Mouse (Mus musculus): ENCODE measurements around the gene Phpt1.

Phpt1 gene

DNA sequence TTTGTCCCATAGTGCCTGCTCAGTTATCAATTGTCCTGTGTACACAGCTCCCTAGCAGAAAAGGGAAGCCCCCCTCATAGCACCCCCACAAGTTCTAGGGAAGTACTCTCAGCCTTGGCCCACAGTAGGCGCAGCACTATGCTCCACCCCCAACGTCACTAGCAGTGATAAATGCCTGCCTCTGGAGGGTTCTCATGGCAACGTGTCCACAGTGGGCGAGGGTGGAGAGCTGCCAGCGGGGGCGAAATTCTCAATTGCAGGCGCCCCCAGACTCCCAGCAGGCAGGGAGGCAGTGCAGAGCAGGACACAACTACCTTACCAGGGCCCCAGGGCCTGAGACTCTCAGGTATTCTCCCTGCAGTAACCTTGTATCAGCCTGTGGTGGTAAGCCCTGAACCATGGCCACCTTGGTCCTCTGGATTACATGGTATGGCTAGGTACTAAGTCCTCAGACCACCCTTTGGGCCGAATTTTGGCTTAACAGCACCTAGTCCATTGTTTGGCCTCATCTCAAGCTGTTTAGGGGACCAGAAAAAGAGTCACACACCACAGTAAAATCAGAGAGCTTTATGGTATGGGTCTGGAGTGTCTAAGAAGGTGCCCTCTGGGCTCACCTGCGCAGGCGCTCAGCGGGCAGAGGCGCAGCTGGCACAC, 7.6 kb upstream of the Phpt1 start:
- DNase-seq = no peak

- DNase-seq = no peak
Observed at GRCm38 (mm10) chr2:25581901-25582301, 6.9 kb upstream of the Phpt1 start.

DNA sequence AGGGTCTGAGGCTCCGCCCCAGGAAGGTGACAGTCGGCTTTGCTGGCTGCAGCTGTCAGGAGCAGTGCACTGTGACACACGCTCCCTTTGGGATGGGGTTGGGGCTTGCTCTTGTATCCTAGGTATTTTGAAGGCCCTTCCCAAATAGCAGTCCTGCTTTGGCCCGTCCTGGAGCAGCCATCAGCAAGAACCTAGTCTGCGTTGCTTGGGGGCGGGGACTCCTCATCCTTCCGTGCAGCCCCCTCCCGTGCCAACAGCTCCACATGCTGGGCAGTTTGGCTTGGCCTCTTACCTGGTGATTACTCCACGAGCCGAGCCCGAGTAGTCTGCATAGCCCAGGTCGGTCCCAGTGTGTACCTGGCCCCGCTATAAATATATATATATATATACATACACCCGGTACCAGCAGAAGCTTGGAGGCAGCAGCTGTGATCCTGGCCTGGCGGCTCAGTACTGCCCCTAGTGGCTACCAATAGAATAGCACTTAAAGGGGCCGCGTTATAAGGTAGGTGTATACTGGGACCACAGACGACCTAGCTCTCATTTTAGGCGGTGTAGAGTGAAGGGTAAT, 6.4 kb upstream of the Phpt1 start, which contains the start of gene Ajm1:
Gene Ajm1, minus strand, starts transcription at position 464 of the 571 bp plus-strand sequence.
- DNase-seq = peak in 1 of 2 experiments; percentile 56

GRCm38 (mm10) chr2:25580621-25581101, 5.6 kb upstream of the Phpt1 start:
- DNase-seq = no peak

DNA sequence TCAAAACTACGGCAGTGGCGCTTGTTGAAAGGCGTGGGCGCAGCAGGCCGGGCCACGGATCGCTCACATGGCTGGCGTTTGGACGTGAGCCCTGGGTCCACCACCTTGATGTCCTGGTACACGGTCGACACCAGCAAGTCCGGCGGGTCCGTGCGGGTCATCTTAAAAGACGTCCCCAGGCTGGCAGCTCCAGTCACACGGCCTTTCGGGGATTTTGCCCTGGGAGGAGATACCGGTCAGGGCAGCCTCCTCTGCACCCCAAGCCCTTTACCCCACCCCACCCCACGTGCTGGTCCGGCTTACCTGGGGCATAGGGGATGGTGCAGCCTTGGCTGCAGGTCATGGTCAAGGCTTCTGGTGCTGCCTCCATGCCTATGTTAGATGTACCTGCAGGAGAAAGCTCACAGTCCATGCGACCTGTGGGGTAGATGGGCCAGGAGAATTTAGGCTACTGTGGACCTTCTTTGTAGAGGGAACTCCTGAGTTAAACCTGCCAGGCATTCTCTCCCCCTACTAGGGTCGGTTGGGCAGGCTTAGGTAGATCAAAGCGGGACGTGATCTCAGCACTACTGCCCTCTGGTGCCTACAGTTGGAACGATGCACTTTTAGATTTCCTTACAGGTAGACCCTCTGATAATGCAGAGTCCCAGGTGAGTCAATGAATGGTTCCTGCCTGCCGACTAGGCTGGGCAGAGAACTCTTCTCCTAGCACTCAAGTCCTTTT, 4.9 kb upstream of the Phpt1 start:
- peak in 1 of 2 experiments; percentile 59 for DNase-seq

DNA sequence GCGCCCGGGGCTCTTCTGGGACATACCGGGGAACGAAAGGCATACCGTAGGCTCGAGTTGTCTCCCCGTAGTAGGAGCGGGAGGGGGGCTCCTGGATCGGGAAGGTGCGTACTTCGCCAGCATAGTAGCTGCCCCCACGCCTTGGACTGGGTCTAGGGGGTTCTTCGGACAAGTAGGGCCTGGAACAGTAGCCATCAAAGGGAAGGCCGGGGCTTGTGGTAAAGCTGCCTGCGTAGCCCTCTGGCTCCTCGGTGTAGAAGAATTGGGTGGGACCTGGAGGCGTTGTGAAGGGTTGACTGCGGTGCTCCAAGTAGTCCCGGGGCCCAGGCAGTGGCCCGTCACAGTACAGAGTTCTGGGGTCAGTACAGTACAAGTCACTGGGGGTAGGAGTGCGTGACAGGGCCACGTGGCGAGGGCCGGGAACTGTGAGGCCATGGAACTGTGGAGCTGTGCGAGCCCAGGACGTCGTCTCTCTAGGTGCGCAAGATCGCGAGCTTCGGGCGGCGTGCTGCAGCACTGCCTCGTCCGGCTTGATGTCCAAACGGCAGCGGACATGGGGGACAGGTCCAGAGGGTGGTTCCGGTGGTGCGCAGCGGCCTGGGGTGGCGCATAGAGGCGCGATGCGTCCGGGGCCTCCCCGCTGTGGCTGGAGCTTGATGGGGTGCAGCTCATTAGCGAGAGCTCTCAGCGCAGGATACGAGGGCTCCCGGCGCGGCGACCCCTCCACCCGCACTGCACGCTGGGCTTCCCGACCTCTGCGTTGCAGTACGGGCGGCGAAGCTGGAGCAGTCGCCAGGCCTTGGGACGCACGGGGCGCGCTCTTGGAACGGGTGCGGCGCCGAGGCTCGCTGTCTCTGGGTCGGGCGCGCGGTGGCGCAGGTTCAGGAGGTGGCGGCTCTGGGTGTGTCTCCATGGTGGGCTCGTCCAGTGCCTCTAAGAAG, 4.0 kb upstream of the Phpt1 start:
- no peak for DNase-seq

DNA sequence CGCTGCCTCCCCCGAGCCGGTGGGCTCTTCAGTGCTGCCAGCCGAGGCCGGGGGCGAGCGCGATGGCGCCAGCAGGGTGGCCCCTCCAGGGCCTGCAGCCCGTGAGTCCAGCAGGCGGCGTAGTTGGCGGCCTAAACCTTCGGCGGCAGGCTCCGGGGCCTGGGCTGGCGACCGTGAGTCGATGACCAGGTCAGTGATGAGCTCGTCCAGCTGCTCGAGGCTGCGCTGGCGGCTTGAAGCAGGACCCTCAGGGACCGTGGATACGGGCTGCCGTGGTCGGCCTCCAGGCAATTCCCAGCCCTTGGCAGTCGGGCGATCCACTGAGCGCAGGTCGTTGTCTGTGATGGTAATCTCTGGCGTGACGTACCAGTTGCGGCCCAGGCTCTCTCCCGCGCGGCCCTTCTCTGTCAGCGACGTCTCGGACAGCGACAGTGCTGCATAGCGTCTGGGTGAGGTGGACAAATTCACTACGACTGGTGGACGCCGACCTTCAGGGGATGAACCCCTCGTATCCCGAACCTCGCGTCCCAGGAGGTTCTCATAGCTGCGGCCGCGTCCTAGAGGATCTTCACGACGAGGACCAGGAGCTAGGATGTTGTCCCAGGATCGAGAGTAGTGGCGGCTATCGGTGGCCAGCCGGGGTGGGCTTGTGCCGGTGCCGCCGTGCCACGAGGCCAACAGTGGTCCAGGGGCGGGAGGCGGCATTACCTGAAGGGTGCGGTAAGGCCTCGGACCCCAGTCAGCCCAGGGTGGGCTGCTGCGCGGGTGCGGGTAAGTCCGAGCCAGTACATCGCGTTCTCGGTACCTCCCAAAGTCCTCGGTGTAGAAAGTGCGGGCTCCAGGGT, 3.1 kb upstream of the Phpt1 start:
- DNase-seq = no peak

GRCm38 (mm10) chr2:25576965-25577891, 2.2 kb upstream of the Phpt1 start:
- no peak for DNase-seq

- no peak for DNase-seq
Observed at GRCm38 (mm10) chr2:25576028-25576850, 1.2 kb upstream of the Phpt1 start.

GRCm38 (mm10) chr2:25575432-25576027, 506 bp upstream of the Phpt1 start:
- peak in 1 of 2 experiments; percentile 53 for DNase-seq

DNA sequence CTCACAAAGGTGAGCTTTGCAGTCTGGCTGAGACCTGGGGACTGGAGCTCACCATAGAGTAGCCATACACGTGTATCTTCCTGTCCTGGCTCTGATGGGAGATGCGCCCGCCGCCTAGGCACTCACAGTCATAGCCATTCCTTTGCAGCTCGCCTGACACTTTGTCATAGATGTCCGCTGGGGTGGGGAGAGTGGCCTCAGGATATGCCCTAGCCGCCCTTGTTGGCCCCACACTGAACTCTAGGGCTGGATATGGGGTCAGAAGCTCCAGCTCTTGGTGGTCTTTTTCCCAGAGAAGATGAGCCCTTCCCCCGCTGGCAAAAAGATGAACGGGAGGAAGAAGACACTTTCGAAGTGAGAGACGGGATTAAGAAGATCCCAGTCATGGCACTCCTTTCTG, 888 bp downstream of the Phpt1 start:
- DNase-seq = no peak

GRCm38 (mm10) chr2:25573068-25573467, 2.0 kb downstream of the Phpt1 start:
- no peak for DNase-seq

GRCm38 (mm10) chr2:25571221-25571620, 3.8 kb downstream of the Phpt1 start:
- no peak for DNase-seq

- no peak for DNase-seq
Observed at GRCm38 (mm10) chr2:25569323-25569722, 5.7 kb downstream of the Phpt1 start.

- DNase-seq = no peak
Observed at GRCm38 (mm10) chr2:25568473-25569019, 6.5 kb downstream of the Phpt1 start.

DNA sequence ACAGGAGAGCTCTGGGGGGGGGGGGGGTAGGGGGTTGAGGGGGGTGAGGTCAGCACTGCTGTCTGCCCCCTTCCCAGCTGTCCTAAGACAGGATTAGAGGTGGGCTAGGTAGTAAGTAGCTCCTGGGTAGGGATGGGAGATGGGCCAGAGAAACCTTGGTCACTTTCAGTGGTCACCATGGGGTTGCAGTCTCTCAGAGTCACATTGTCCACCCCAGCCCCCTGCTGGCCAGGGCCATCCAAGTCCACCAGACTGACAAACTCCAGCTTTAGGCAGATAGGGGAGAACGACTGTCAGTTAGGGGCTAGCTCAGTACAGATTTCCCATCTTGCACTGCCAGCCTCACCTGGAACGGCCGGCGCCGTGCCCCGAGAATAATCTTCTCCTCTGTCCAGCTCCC, 8.5 kb downstream of the Phpt1 start:
- DNase-seq = no peak

GRCm38 (mm10) chr2:25565741-25566140, 9.3 kb downstream of the Phpt1 start:
- DNase-seq = no peak

- DNase-seq = no peak
Observed at GRCm38 (mm10) chr2:25561946-25562345, 13.1 kb downstream of the Phpt1 start.

GRCm38 (mm10) chr2:25560551-25560950, 14.5 kb downstream of the Phpt1 start:
- no peak for DNase-seq

All from thymus, adult 18-20 months (tissue).